Mouse (Mus musculus) midbrain, embryonic 14.5 days (tissue): Measurements from ENCODE around the gene Ghrl. TPM values are rescaled to one million over a fixed set of nuclear protein-coding genes. Genes with fewer than 3 reads are reported as not detected.

Experiments
- ATAC-seq: fragments of 200-750 bp; cut with Nextera tagmentation; 2 replicates; pipeline ENCODE4 v1.8.0; 2017; ENCODE audit warnings: moderate number of reproducible peaks, moderate library complexity; ENCODE audit not compliant: low FRiP score, low TSS enrichment
- DNase-seq: peaks from one replicate; pipeline ENCODE4 v3.0.0-alpha.2; 2015
- H3K27ac ChIP-seq: fragments of 300-500 bp; sonication (generic); replicated peaks from 2 replicates; pipeline ENCODE4 v1.5.1; 2014; ENCODE audit warnings: mild to moderate bottlenecking, low read depth, low read length, moderate library complexity
- H3K27me3 ChIP-seq: fragments of 300-500 bp; sonication (generic); 2 replicates; pipeline ENCODE4 v1.6.1; 2014; ENCODE audit warnings: low read length, control low read depth, mixed read lengths; ENCODE audit not compliant: control insufficient read depth, insufficient read depth
- H3K36me3 ChIP-seq: fragments of 300-500 bp; sonication (generic); 2 replicates; pipeline ENCODE4 v1.6.1; 2014; ENCODE audit warnings: low read length, control low read depth; ENCODE audit not compliant: control insufficient read depth, insufficient read depth
- H3K4me1 ChIP-seq: fragments of 300-500 bp; sonication (generic); 2 replicates; pipeline ENCODE4 v1.6.1; 2014; ENCODE audit warnings: mild to moderate bottlenecking, antibody characterized with exemption, low read length, control low read depth; ENCODE audit not compliant: control insufficient read depth, insufficient read depth
- H3K4me2 ChIP-seq: fragments of 300-500 bp; sonication (generic); 2 replicates; pipeline ENCODE4 v1.6.1; 2014; ENCODE audit warnings: mild to moderate bottlenecking, low read length, moderate library complexity
- H3K4me3 ChIP-seq: fragments of 300-500 bp; sonication (generic); replicated peaks from 2 replicates; pipeline ENCODE4 v1.5.1; 2014; ENCODE audit warnings: low read depth, low read length
- H3K9ac ChIP-seq: fragments of 300-500 bp; sonication (generic); replicated peaks from 2 replicates; pipeline ENCODE4 v1.6.1; 2014; ENCODE audit warnings: mild to moderate bottlenecking, low read length, moderate library complexity
- H3K9me3 ChIP-seq: fragments of 300-500 bp; sonication (generic); 2 replicates; pipeline ENCODE4 v1.6.1; 2016; ENCODE audit warnings: low read length, control low read depth, mixed read lengths; ENCODE audit not compliant: control insufficient read depth
- WGBS: fragments of 180-500 bp; shearing (Covaris S2); extraction: QIAGEN DNeasy Blood & Tissue Kit; methylation state at CpG from one replicate; pipeline ENCODE4 v1.1.7; 2014; 5-methylcytosine and 5-hydroxymethylcytosine counted together
- microRNA-seq: library from miRNA; unstranded; fragments of <30 nt; microRNA quantifications from one replicate; pipeline ENCODE4, GENCODE M21; 2016
- polyA plus RNA-seq: library from polyadenylated mRNA; unstranded; fragments of >200 nt; fragmentation: Nextera tagmentation; extraction: Ambion mirVana; gene quantifications from 2 replicates; pipeline ENCODE4 v1.2.1, GENCODE M21; 2014

Ghrl gene
- polyA plus RNA-seq, 1 experiment from 2014 or later, result 0.63 TPM

DNA sequence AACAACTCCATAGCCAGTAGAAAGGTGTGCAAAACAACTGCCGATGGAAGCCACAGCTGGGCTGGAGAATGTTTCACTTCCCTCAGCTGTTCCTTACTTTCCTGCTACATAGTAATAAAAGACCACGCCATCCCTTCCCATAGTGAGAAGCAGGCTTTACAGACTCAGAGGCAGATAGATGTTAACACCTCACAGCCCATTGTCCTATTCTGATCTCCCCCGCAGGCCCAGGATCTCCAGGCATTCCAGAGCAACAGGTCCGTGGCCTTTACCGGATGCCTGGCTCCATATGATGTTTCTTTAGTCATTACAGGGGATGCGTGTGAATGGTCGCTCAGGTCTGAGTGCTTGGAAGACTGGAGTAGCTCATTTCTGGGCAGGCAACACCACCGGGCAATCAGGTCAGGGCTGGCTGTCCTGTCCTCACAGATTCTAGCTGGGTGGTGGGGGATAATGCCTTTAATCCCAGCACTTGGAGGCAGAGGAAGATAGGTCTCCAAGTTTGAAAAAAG, 52.0 kb downstream of the Ghrl start:
- Histone ChIP-seq H3K4me2 (no peak overlapping the region), H3K9ac (no peak overlapping the region), H3K4me1 (no peaks in the 10 kb centered on the region), H3K9me3 (no peaks in the 10 kb centered on the region), H3K4me3 (no peak overlapping the region), H3K27ac (no peak overlapping the region), H3K36me3 (no peaks in the 10 kb centered on the region), H3K27me3 (no peaks in the 10 kb centered on the region)
- ATAC-seq (no peak), DNase-seq (no peak)
- WGBS, result 70% methylated on average over 8 of the region's 8 CpGs

Small RNA genes within 50 kb of the gene (microRNA-seq; reads per million reads assigned to microRNA genes)
- 0.88 reads per million for gene Mir7042

Other genes with a start within 250 kb of the Ghrl start
- gene Il17rc, start 248.5 kb downstream of the Ghrl start, polyA plus RNA-seq, result 0.77 and 0.93 TPM in 2 replicates
- gene Creld1, start 236.6 kb downstream of the Ghrl start, polyA plus RNA-seq, result 49.7 and 51.1 TPM in 2 replicates
- gene Prrt3, start 217.9 kb downstream of the Ghrl start, polyA plus RNA-seq, result 8.2 and 10.6 TPM in 2 replicates
- 91.9 and 100 TPM in 2 replicates for gene Emc3, start 188.2 kb downstream of the Ghrl start, polyA plus RNA-seq
- gene Fancd2, start 188.2 kb downstream of the Ghrl start, polyA plus RNA-seq, result 2.1 and 3.7 TPM in 2 replicates
- not detected in 2 replicates for gene Fancd2os, start 119.2 kb downstream of the Ghrl start, polyA plus RNA-seq
- 258 and 280 TPM in 2 replicates for gene Brk1, start 115.1 kb downstream of the Ghrl start, polyA plus RNA-seq
- gene Vhl, start 95.9 kb downstream of the Ghrl start, polyA plus RNA-seq, result 74.8 and 85.2 TPM in 2 replicates
- 0.42 and 1.0 TPM in 2 replicates for gene Irak2, start 81.4 kb downstream of the Ghrl start, polyA plus RNA-seq
- 2.1 and 3.3 TPM in 2 replicates for gene Tatdn2, start 22.8 kb downstream of the Ghrl start, polyA plus RNA-seq
- gene Sec13, start 20.9 kb upstream of the Ghrl start, polyA plus RNA-seq, result 205 and 211 TPM in 2 replicates